Mouse (Mus musculus) right cerebral cortex, postnatal 36 days (tissue): ENCODE measurements around the gene Sdk2.

Experiments used
- DNase-seq, 2 experiments: peaks; one replicate each; pipeline ENCODE4 v3.0.0; 2022; ENCODE audit warnings: low spot score in 2 of 2, mixed read lengths in 1 of 2

The Sdk2 gene

GRCm38 (mm10) chr11:113842879-113843278, 224.0 kb downstream of the Sdk2 start:
- no peak for DNase-seq

GRCm38 (mm10) chr11:113831608-113832007, 235.2 kb downstream of the Sdk2 start:
- no peak for DNase-seq

GRCm38 (mm10) chr11:113828081-113828554, 238.7 kb downstream of the Sdk2 start:
- DNase-seq = no peak

GRCm38 (mm10) chr11:113820005-113820404, 246.8 kb downstream of the Sdk2 start:
- DNase-seq = no peak

GRCm38 (mm10) chr11:113819001-113819400, 247.8 kb downstream of the Sdk2 start:
- no peak for DNase-seq

GRCm38 (mm10) chr11:113816971-113817548, 249.8 kb downstream of the Sdk2 start:
- no peak for DNase-seq

GRCm38 (mm10) chr11:113816439-113816838, 250.4 kb downstream of the Sdk2 start:
- no peak for DNase-seq

- DNase-seq = no peak
These were observed 255.1 kb downstream of the Sdk2 start for GRCm38 (mm10) chr11:113811546-113812339.

GRCm38 (mm10) chr11:113810638-113811545, 256.0 kb downstream of the Sdk2 start:
- DNase-seq = peak; percentile 74 to 78

GRCm38 (mm10) chr11:113807086-113807485, 259.8 kb downstream of the Sdk2 start:
- DNase-seq = no peak

GRCm38 (mm10) chr11:113806382-113807077, 260.3 kb downstream of the Sdk2 start:
- DNase-seq = peak in 1 of 2 experiments; percentile 22

- no peak for DNase-seq
These were observed 260.9 kb downstream of the Sdk2 start for GRCm38 (mm10) chr11:113805974-113806373.

- DNase-seq = no peak
These were observed 263.4 kb downstream of the Sdk2 start for GRCm38 (mm10) chr11:113803321-113803941.

GRCm38 (mm10) chr11:113802456-113802855, 264.4 kb downstream of the Sdk2 start:
- no peak for DNase-seq

- DNase-seq = no peak
These were observed 266.8 kb downstream of the Sdk2 start for GRCm38 (mm10) chr11:113800026-113800425.

GRCm38 (mm10) chr11:113799041-113799447, 267.8 kb downstream of the Sdk2 start:
- no peak for DNase-seq

GRCm38 (mm10) chr11:113798011-113798410, 268.8 kb downstream of the Sdk2 start:
- DNase-seq = peak; percentile 29 to 49

GRCm38 (mm10) chr11:113797014-113797983, 269.5 kb downstream of the Sdk2 start:
- no peak for DNase-seq

GRCm38 (mm10) chr11:113795846-113796245, 271.0 kb downstream of the Sdk2 start:
- no peak for DNase-seq
